Mouse (Mus musculus): ENCODE results near the gene I830077J02Rik. TPM values are rescaled to one million over a fixed set of nuclear protein-coding genes. Genes with fewer than 3 reads are reported as not detected.

Gene I830077J02Rik
- polyA plus RNA-seq, 1 experiment from 2014 or later = 2.9 TPM

GRCm38 (mm10) chr3:105892572-105893495, 39.6 kb downstream of the I830077J02Rik start:
- Histone ChIP-seq H3K9me3 (replicated peaks; ENCODE audit: control insufficient read depth, low read length) (no peaks in the 10 kb centered on the region), H3K4me3 (ENCODE audit: low read depth, low read length) (no peak overlapping the region), H3K9ac (ENCODE audit: low read depth, low read length) (no peak overlapping the region), H3K27me3 (ENCODE audit: control insufficient read depth, insufficient read depth, low read depth, low read length) (no peaks in the 10 kb centered on the region; the same call in 1 of the 2 replicates), H3K4me1 (ENCODE audit: control insufficient read depth, low read depth, low read length) (peaks cover 23% of the 10 kb centered on the region), H3K4me2 (ENCODE audit: low read depth, low read length) (peak overlapping the region; percentile 4; the same call in 1 of the 2 replicates), H3K27ac (ENCODE audit: low read length) (peak overlapping the region; percentile 59), H3K36me3 (ENCODE audit: control insufficient read depth, insufficient read depth) (no peaks in the 10 kb centered on the region)
- ATAC-seq (ENCODE audit: low read depth) = peak; percentile 67
- 23% methylated on average over 19 of the region's 19 CpGs for WGBS (ENCODE audit: insufficient replicate concordance)

DNA sequence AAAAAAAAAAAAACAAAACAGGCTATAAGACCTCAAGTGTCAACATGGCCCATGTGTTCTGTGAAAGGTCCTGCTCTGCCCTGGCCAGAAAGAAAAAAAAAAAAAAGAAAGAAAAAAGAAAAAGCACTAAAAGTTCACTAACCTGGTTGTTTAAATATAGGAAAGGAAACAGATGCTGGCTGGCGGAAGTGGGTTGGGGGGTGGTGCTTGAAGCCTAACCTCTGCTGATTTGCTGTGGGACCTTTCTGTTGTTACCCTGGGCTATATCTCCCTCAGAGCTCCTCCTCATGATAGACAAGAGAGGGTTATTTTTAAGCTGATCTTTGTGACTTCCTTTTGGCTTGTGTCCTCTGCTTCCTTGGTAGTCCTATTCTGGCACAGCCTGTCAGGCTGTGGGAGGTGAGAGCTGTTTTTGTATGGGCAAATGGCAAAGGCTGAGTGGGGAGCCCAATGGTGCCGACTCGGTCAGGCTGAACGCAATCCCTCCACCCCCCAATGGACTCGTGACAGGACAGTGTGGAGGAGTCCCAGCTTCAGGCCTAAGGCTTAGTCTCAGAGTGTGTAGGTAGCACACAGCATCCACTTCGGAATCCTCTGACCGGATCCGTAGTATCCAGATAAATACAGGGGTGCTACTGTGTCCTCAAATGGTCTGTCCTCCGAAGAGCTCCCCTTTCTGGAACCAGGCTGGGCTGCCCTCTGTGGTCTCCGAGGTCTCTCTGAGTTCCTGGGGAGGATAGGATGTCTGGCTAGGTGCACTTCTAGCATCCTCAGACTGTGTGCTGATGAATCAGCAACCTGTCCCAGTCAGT, 40.5 kb downstream of the I830077J02Rik start:
- no peak overlapping the region for H3K4me3 ChIP-seq (ENCODE audit: low read depth, low read length)
- 18% methylated on average over 10 of the region's 10 CpGs for WGBS (ENCODE audit: insufficient replicate concordance)
- peak overlapping the region; percentile 4 for H3K4me2 ChIP-seq (ENCODE audit: low read depth, low read length)

DNA sequence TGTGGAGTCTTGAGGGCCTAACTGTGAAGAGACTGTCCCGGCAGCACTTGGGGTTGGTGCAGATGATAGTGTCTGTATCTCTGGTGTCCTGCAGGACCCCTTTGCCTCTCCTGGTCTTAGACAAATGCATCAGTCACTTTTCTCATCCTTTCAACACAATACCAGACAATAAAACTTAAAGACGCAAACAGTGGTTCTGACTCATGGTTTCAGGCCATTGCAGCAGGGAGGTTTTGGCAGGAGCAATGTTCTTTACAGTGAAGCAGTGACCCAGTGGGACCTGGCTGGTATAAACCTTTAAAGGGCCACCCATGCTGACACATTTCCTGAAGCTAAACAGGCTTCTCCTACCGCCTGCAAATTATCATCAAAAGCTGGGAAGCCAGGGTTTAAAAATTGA, 41.3 kb downstream of the I830077J02Rik start:
- no peak for ATAC-seq (ENCODE audit: low read depth)
- peaks cover 23% of the 10 kb centered on the region for H3K4me1 ChIP-seq (ENCODE audit: control insufficient read depth, low read depth, low read length)
- H3K27me3 ChIP-seq (ENCODE audit: control insufficient read depth, insufficient read depth, low read depth, low read length) = no peaks in the 10 kb centered on the region; the same call in 1 of the 2 replicates
- H3K36me3 ChIP-seq (ENCODE audit: control insufficient read depth, insufficient read depth) = no peaks in the 10 kb centered on the region
- H3K27ac ChIP-seq (ENCODE audit: low read length) = no peak overlapping the region
- no peak overlapping the region for H3K9ac ChIP-seq (ENCODE audit: low read depth, low read length)
- H3K4me3 ChIP-seq (ENCODE audit: low read depth, low read length) = no peak overlapping the region
- H3K4me2 ChIP-seq (ENCODE audit: low read depth, low read length) = no peak overlapping the region
- 40% methylated on average over 3 of the region's 3 CpGs for WGBS (ENCODE audit: insufficient replicate concordance)
- H3K9me3 ChIP-seq (replicated peaks; ENCODE audit: control insufficient read depth, low read length) = no peaks in the 10 kb centered on the region

More for the DNA sequence above, 40.5 kb downstream of the I830077J02Rik start:
- Histone ChIP-seq H3K9me3 (replicated peaks; ENCODE audit: control insufficient read depth, low read length) (no peaks in the 10 kb centered on the region), H3K27me3 (ENCODE audit: control insufficient read depth, insufficient read depth, low read depth, low read length) (no peaks in the 10 kb centered on the region; the same call in 1 of the 2 replicates), H3K9ac (ENCODE audit: low read depth, low read length) (no peak overlapping the region), H3K4me1 (ENCODE audit: control insufficient read depth, low read depth, low read length) (peaks cover 23% of the 10 kb centered on the region), H3K27ac (ENCODE audit: low read length) (peak overlapping the region; percentile 59), H3K36me3 (ENCODE audit: control insufficient read depth, insufficient read depth) (no peaks in the 10 kb centered on the region)
- 0 out of 2 replicates have a peak, but pooled peaks have one; percentile 16 for ATAC-seq (ENCODE audit: low read depth)

DNA sequence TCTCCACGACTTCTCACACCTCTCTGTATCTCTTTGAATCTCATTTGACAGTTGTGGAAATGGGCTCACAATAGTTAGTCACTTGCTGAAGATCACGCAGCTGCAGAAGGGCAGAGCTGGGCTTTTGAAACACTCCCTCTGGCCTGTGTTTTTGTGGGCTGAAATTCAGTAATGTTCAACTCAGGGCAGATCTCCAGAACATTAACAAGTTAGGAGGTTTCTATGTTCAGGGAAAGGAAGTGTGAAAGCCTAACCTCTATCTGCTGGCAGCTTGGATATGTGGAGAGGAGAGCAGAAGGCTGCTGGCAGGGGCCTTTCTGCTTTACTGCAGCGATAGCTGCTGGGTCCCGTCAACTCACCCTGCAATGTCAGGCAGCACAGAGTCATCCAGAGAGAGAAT, 42.2 kb downstream of the I830077J02Rik start:
- no peaks in the 10 kb centered on the region for H3K9me3 ChIP-seq (replicated peaks; ENCODE audit: control insufficient read depth, low read length)
- H3K27me3 ChIP-seq (ENCODE audit: control insufficient read depth, insufficient read depth, low read depth, low read length) = no peaks in the 10 kb centered on the region; the same call in 1 of the 2 replicates
- no peak overlapping the region for H3K27ac ChIP-seq (ENCODE audit: low read length)
- no peak overlapping the region for H3K9ac ChIP-seq (ENCODE audit: low read depth, low read length)
- 50% methylated on average over 4 of the region's 4 CpGs for WGBS (ENCODE audit: insufficient replicate concordance)
- peaks cover 23% of the 10 kb centered on the region for H3K4me1 ChIP-seq (ENCODE audit: control insufficient read depth, low read depth, low read length)
- H3K36me3 ChIP-seq (ENCODE audit: control insufficient read depth, insufficient read depth) = no peaks in the 10 kb centered on the region
- no peak overlapping the region for H3K4me3 ChIP-seq (ENCODE audit: low read depth, low read length)
- no peak for ATAC-seq (ENCODE audit: low read depth)
- no peak overlapping the region for H3K4me2 ChIP-seq (ENCODE audit: low read depth, low read length)

DNA sequence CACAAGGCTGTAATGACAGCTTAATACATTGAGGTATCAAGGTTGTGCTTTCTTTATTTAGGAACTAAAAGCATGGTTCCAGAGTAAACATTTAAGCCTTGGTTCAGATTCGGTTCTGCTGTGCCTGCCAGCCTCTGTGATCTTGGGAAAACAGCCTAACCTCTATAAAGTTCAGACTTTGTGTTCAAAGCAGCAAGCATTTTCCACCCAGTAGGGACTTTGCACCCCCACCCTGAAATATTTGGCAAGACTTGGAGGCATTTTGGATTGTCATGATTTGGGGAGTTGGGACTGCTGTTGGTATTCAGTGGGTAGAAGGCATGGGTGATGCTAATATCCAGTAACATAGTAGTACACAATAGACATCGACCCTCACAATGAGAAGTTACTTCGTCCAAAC, 43.5 kb downstream of the I830077J02Rik start:
- H3K4me2 ChIP-seq (ENCODE audit: low read depth, low read length) = no peak overlapping the region
- no peaks in the 10 kb centered on the region for H3K27me3 ChIP-seq (ENCODE audit: control insufficient read depth, insufficient read depth, low read depth, low read length)
- no peak for ATAC-seq (ENCODE audit: low read depth)
- 56% methylated on average over 3 of the region's 3 CpGs for WGBS (ENCODE audit: insufficient replicate concordance)
- no peaks in the 10 kb centered on the region for H3K36me3 ChIP-seq (ENCODE audit: control insufficient read depth, insufficient read depth)
- peaks cover 12% of the 10 kb centered on the region for H3K4me1 ChIP-seq (ENCODE audit: control insufficient read depth, low read depth, low read length)
- H3K27ac ChIP-seq (ENCODE audit: low read length) = no peak overlapping the region
- no peak overlapping the region for H3K4me3 ChIP-seq (ENCODE audit: low read depth, low read length)
- no peak overlapping the region for H3K9ac ChIP-seq (ENCODE audit: low read depth, low read length)
- no peaks in the 10 kb centered on the region for H3K9me3 ChIP-seq (replicated peaks; ENCODE audit: control insufficient read depth, low read length)

GRCm38 (mm10) chr3:105883111-105883510, 49.4 kb downstream of the I830077J02Rik start:
- H3K36me3 ChIP-seq (ENCODE audit: control insufficient read depth, insufficient read depth) = no peaks in the 10 kb centered on the region
- H3K27ac ChIP-seq (ENCODE audit: low read length) = no peak overlapping the region
- H3K4me2 ChIP-seq (ENCODE audit: low read depth, low read length) = no peak overlapping the region
- H3K9me3 ChIP-seq (replicated peaks; ENCODE audit: control insufficient read depth, low read length) = no peaks in the 10 kb centered on the region
- no peaks in the 10 kb centered on the region for H3K4me1 ChIP-seq (ENCODE audit: control insufficient read depth, low read depth, low read length)
- H3K9ac ChIP-seq (ENCODE audit: low read depth, low read length) = no peak overlapping the region
- WGBS (ENCODE audit: insufficient replicate concordance) = 77% methylated on average over 2 of the region's 2 CpGs
- H3K27me3 ChIP-seq (ENCODE audit: control insufficient read depth, insufficient read depth, low read depth, low read length) = no peaks in the 10 kb centered on the region
- no peak overlapping the region for H3K4me3 ChIP-seq (ENCODE audit: low read depth, low read length)
- no peak for ATAC-seq (ENCODE audit: low read depth)

GRCm38 (mm10) chr3:105882105-105882504, 50.4 kb downstream of the I830077J02Rik start:
- Histone ChIP-seq H3K4me3 (ENCODE audit: low read depth, low read length) (no peak overlapping the region), H3K4me1 (ENCODE audit: control insufficient read depth, low read depth, low read length) (no peaks in the 10 kb centered on the region), H3K27ac (ENCODE audit: low read length) (no peak overlapping the region), H3K9me3 (replicated peaks; ENCODE audit: control insufficient read depth, low read length) (no peaks in the 10 kb centered on the region), H3K9ac (ENCODE audit: low read depth, low read length) (no peak overlapping the region), H3K27me3 (ENCODE audit: control insufficient read depth, insufficient read depth, low read depth, low read length) (no peaks in the 10 kb centered on the region), H3K36me3 (ENCODE audit: control insufficient read depth, insufficient read depth) (no peaks in the 10 kb centered on the region), H3K4me2 (ENCODE audit: low read depth, low read length) (no peak overlapping the region)
- 69% methylated on average over 7 of the region's 7 CpGs for WGBS (ENCODE audit: insufficient replicate concordance)
- no peak for ATAC-seq (ENCODE audit: low read depth)

DNA sequence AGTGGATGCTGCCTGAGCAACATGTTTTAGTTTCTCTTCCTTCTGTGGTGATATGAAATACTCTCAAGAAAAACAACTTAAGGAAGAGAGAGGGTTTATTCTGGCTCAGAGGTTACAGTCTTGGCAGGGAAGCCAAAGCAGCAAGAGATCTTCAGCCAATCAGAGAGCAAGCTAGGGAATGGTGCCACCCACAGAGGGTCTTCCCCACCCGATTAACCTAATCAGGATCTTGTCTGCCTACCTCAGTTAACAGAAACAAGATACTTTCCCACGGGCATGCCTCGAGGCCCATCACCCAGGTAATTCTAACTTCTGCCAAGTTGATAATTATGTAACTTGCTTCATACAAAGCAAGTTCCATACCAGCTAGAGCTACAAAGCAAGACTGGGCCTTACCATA, 52.0 kb downstream of the I830077J02Rik start:
- H3K36me3 ChIP-seq (ENCODE audit: control insufficient read depth, insufficient read depth) = no peaks in the 10 kb centered on the region
- WGBS (ENCODE audit: insufficient replicate concordance) = 31% methylated on average over 3 of the region's 3 CpGs
- no peak overlapping the region for H3K4me2 ChIP-seq (ENCODE audit: low read depth, low read length)
- H3K27ac ChIP-seq (ENCODE audit: low read length) = no peak overlapping the region
- no peak for ATAC-seq (ENCODE audit: low read depth)
- H3K27me3 ChIP-seq (ENCODE audit: control insufficient read depth, insufficient read depth, low read depth, low read length) = no peaks in the 10 kb centered on the region
- no peak overlapping the region for H3K4me3 ChIP-seq (ENCODE audit: low read depth, low read length)
- H3K4me1 ChIP-seq (ENCODE audit: control insufficient read depth, low read depth, low read length) = no peaks in the 10 kb centered on the region
- H3K9me3 ChIP-seq (replicated peaks; ENCODE audit: control insufficient read depth, low read length) = no peaks in the 10 kb centered on the region
- no peak overlapping the region for H3K9ac ChIP-seq (ENCODE audit: low read depth, low read length)

Data from liver, embryonic 16.5 days (tissue).